29 mouse cellular contexts compared by ENCODE assay signal in the genomic region with DNA sequence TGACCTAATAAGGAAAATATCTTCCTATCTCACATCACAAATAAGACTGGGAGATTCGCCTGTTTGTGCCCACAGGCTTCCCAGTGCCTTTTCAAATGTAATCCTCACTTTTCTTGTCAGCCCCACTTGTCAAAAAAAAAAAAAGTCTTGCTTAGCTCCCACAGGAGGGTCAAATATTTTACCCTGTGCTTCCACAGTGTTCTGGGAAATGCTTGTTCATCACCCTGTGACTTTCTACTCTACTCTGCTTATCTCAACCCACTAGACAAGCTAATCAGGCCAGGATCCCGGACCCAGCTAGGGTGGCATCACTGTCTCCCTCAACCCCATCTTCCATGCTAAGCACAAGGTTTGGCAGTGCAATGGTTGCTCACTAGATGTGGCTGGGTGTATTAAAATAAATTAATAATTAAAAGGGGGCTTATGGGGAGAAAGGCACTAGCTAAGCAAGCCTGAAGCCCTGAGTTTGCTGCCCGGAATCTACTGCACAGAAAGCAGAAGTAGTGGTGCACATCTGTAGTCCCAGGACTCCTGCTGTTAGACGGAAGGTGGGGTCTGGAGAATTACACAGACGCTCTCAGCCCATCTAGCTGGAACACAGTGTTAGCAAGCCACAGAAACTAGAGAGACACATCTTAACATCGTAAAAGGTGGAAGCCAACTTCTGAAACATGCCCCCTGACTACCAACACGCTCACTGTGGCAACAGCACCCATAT. TPM values are rescaled to one million over a fixed set of nuclear protein-coding genes. Genes with fewer than 3 reads are reported as not detected.
DNase-seq lines count a peak whose midpoint lies in the region; ATAC-seq lines count a peak whose summit lies in the region.
"Had no signal": no experiment of that assay in that cellular context is flagged by ENCODE, and none has a peak within 500 bp of the region (broad histone marks: within the 10 kb centered on the region; RNA-seq: fewer than 3 reads in every experiment).

No protein-coding gene starts in this region.

- DNase-seq in heart, postnatal 25 days (ENCODE audit: low spot score): no peak
- peak; percentile 37 for DNase-seq in midbrain, embryonic 11.5 days (ENCODE audit: low spot score, missing footprints)
- no peak for DNase-seq in spleen, adult 18-20 months
- no peak for DNase-seq in liver, embryonic 11.5 days (ENCODE audit: low spot score)
- DNase-seq: adrenal gland, adult 2 months; adrenal gland, postnatal 36 days; cerebellum, adult 18-20 months; cerebellum, postnatal 10 days; gastrocnemius, postnatal 10 days; kidney, adult 9 months; kidney, postnatal 14 days; layer of hippocampus, adult 9-11 months; liver; lung, postnatal 10 days; right cerebral cortex, postnatal 4 days; thymus, adult 18-20 months; thymus, postnatal 25 days had no signal

- H3K27ac ChIP-seq in heart, embryonic 13.5 days (replicated peaks): 0 out of 2 replicates have a peak overlapping the region, but pooled peaks have one; percentile 21
- H3K27ac ChIP-seq in midbrain, embryonic 11.5 days (ENCODE audit: low read depth, low read length): no peak overlapping the region
- no peak overlapping the region for H3K27ac ChIP-seq in midbrain, embryonic 15.5 days
- H3K27ac ChIP-seq in stomach, embryonic 16.5 days (ENCODE audit: low read length): peak overlapping the region; percentile 25
- H3K27ac ChIP-seq in liver, embryonic 11.5 days (ENCODE audit: low read depth, low read length): no peak overlapping the region
- H3K27ac ChIP-seq: forebrain, embryonic 13.5 days; hindbrain, embryonic 10.5 days; liver, embryonic 15.5 days; midbrain, embryonic 13.5 days; neural tube, embryonic 15.5 days had no signal

- 56% methylated on average over 7 of the region's 7 CpGs for WGBS in heart, embryonic 13.5 days
- 77% methylated on average over 7 of the region's 7 CpGs for WGBS in midbrain, embryonic 11.5 days
- WGBS in midbrain, embryonic 15.5 days: 86% methylated on average over 7 of the region's 7 CpGs
- WGBS in stomach, embryonic 16.5 days: 79% methylated on average over 7 of the region's 7 CpGs
- 48% methylated on average over 7 of the region's 7 CpGs for WGBS in liver, embryonic 11.5 days

- H3K27me3 ChIP-seq in heart, embryonic 13.5 days (replicated peaks): no peaks in the 10 kb centered on the region
- H3K27me3 ChIP-seq in midbrain, embryonic 11.5 days (ENCODE audit: control insufficient read depth, insufficient read depth, low read length): no peaks in the 10 kb centered on the region
- no peaks in the 10 kb centered on the region for H3K27me3 ChIP-seq in midbrain, embryonic 15.5 days (replicated peaks)
- H3K27me3 ChIP-seq in stomach, embryonic 16.5 days (ENCODE audit: control insufficient read depth, insufficient read depth, low read length): no peaks in the 10 kb centered on the region
- no peaks in the 10 kb centered on the region for H3K27me3 ChIP-seq in liver, embryonic 11.5 days (replicated peaks; ENCODE audit: control insufficient read depth, insufficient read depth, low read length)
- H3K27me3 ChIP-seq: forebrain, embryonic 13.5 days; liver, embryonic 15.5 days; megakaryocyte, embryonic 14.5 days; midbrain, embryonic 13.5 days; neural tube, embryonic 15.5 days had no signal

- H3K4me2 ChIP-seq in heart, embryonic 13.5 days: no peak overlapping the region
- H3K4me2 ChIP-seq in midbrain, embryonic 11.5 days: no peak overlapping the region
- no peak overlapping the region for H3K4me2 ChIP-seq in midbrain, embryonic 15.5 days
- H3K4me2 ChIP-seq in stomach, embryonic 16.5 days (ENCODE audit: low read depth, low read length): no peak overlapping the region
- H3K4me2 ChIP-seq in liver, embryonic 11.5 days: no peak overlapping the region
- H3K4me2 ChIP-seq: forebrain, embryonic 13.5 days; liver, embryonic 15.5 days; midbrain, embryonic 13.5 days; neural tube, embryonic 15.5 days had no signal

- no peaks in the 10 kb centered on the region for H3K36me3 ChIP-seq in heart, embryonic 13.5 days
- no peaks in the 10 kb centered on the region for H3K36me3 ChIP-seq in midbrain, embryonic 11.5 days (ENCODE audit: control insufficient read depth, insufficient read depth, low read length)
- H3K36me3 ChIP-seq in midbrain, embryonic 15.5 days (replicated peaks): no peaks in the 10 kb centered on the region
- H3K36me3 ChIP-seq in stomach, embryonic 16.5 days (ENCODE audit: control insufficient read depth, insufficient read depth, low read length): no peaks in the 10 kb centered on the region
- H3K36me3 ChIP-seq in liver, embryonic 11.5 days (ENCODE audit: control insufficient read depth, insufficient read depth, low read length): no peaks in the 10 kb centered on the region
- H3K36me3 ChIP-seq: hindbrain, embryonic 10.5 days; liver, embryonic 15.5 days; midbrain, embryonic 13.5 days; neural tube, embryonic 15.5 days had no signal

- no peaks in the 10 kb centered on the region for H3K9me3 ChIP-seq in heart, embryonic 13.5 days
- no peaks in the 10 kb centered on the region for H3K9me3 ChIP-seq in midbrain, embryonic 11.5 days (ENCODE audit: control insufficient read depth, low read length)
- no peaks in the 10 kb centered on the region for H3K9me3 ChIP-seq in midbrain, embryonic 15.5 days
- H3K9me3 ChIP-seq in stomach, embryonic 16.5 days (replicated peaks; ENCODE audit: control insufficient read depth, low read length): no peaks in the 10 kb centered on the region
- H3K9me3 ChIP-seq in liver, embryonic 11.5 days (ENCODE audit: control insufficient read depth, low read length): no peaks in the 10 kb centered on the region
- H3K9me3 ChIP-seq: forebrain, embryonic 13.5 days; hindbrain, embryonic 10.5 days; liver, embryonic 15.5 days; megakaryocyte, embryonic 14.5 days; midbrain, embryonic 13.5 days; neural tube, embryonic 15.5 days had no signal

- intact Hi-C loops in heart, postnatal 25 days (cut with DNase I): no loop called here

- H3K4me1 ChIP-seq in heart, embryonic 13.5 days: peaks cover 40% of the 10 kb centered on the region
- H3K4me1 ChIP-seq in midbrain, embryonic 11.5 days (ENCODE audit: control insufficient read depth, insufficient read depth, low read length): peaks cover 6% of the 10 kb centered on the region
- H3K4me1 ChIP-seq in midbrain, embryonic 15.5 days: peaks cover 15% of the 10 kb centered on the region; the same call in 1 of the 2 replicates
- H3K4me1 ChIP-seq in stomach, embryonic 16.5 days (ENCODE audit: control insufficient read depth, insufficient read depth, low read length): peaks cover 3% of the 10 kb centered on the region; the same call in 1 of the 2 replicates
- H3K4me1 ChIP-seq in liver, embryonic 11.5 days (replicated peaks; ENCODE audit: control insufficient read depth, insufficient read depth, low read length): no peaks in the 10 kb centered on the region; the same call in 1 of the 2 replicates
- H3K4me1 ChIP-seq: liver, embryonic 15.5 days had no signal

- no peak overlapping the region for H3K4me3 ChIP-seq in heart, embryonic 13.5 days
- H3K4me3 ChIP-seq in midbrain, embryonic 11.5 days (ENCODE audit: low read depth, low read length): no peak overlapping the region
- no peak overlapping the region for H3K4me3 ChIP-seq in midbrain, embryonic 15.5 days
- H3K4me3 ChIP-seq in stomach, embryonic 16.5 days (replicated peaks; ENCODE audit: low read length): no peak overlapping the region
- no peak overlapping the region for H3K4me3 ChIP-seq in liver, embryonic 11.5 days (ENCODE audit: low read depth, low read length)
- H3K4me3 ChIP-seq: forebrain, embryonic 13.5 days; hindbrain, embryonic 10.5 days; liver, embryonic 15.5 days; megakaryocyte, embryonic 14.5 days; midbrain, embryonic 13.5 days; neural tube, embryonic 15.5 days had no signal

- no peak for ATAC-seq in heart, embryonic 13.5 days (ENCODE audit: extremely low read depth, insufficient number of reproducible peaks, low FRiP score, low TSS enrichment)
- no peak for ATAC-seq in midbrain, embryonic 11.5 days (ENCODE audit: low FRiP score)
- no peak for ATAC-seq in midbrain, embryonic 15.5 days (replicated peaks)
- ATAC-seq in granulocyte monocyte progenitor cell, adult 5-6 weeks (replicated peaks; ENCODE audit: poor library complexity, severe bottlenecking): peak; percentile 80
- no peak for ATAC-seq in stomach, embryonic 16.5 days (ENCODE audit: insufficient read depth, low FRiP score)
- ATAC-seq in liver, embryonic 11.5 days (replicated peaks; ENCODE audit: low FRiP score): no peak
- ATAC-seq: activated CD4-positive, CD25-positive, alpha-beta regulatory T cell, adult 4 months; forebrain, embryonic 13.5 days; hindbrain, embryonic 16.5 days; midbrain, embryonic 13.5 days had no signal

- no peak overlapping the region for H3K9ac ChIP-seq in heart, embryonic 13.5 days
- H3K9ac ChIP-seq in midbrain, embryonic 11.5 days (ENCODE audit: low read length): no peak overlapping the region
- no peak overlapping the region for H3K9ac ChIP-seq in midbrain, embryonic 15.5 days
- H3K9ac ChIP-seq in stomach, embryonic 16.5 days (ENCODE audit: low read length): no peak overlapping the region
- no peak overlapping the region for H3K9ac ChIP-seq in liver, embryonic 11.5 days (ENCODE audit: low read depth, low read length)
- H3K9ac ChIP-seq: forebrain, embryonic 13.5 days; liver, embryonic 15.5 days; midbrain, embryonic 13.5 days; neural tube, embryonic 15.5 days had no signal

RNA-seq across cellular contexts. Expression of gene Ssr3, which starts 46.2 kb away (rescaled TPM):
- 200 and 212 TPM in 2 replicates for polyA plus RNA-seq in heart, embryonic 13.5 days (2015; fragmentation: Nextera tagmentation; extraction: Ambion mirVana)
- total RNA-seq in heart, postnatal 25 days (2021): 100 to 1,000 TPM; 117 to 128 TPM
- polyA plus RNA-seq in midbrain, embryonic 11.5 days (2014; fragmentation: Nextera tagmentation; extraction: Ambion mirVana): 295 and 322 TPM in 2 replicates
- 153 and 154 TPM in 2 replicates for polyA plus RNA-seq in midbrain, embryonic 15.5 days (2015; fragmentation: Nextera tagmentation; extraction: Ambion mirVana)
- total RNA-seq in granulocyte monocyte progenitor cell, adult 5-6 weeks (2014; fragmentation: Nextera tagmentation): 316 and 354 TPM in 2 replicates
- total RNA-seq in granulocyte monocyte progenitor cell, adult 5-6 weeks (2017): 429 and 473 TPM in 2 replicates
- polyA plus RNA-seq in stomach, embryonic 16.5 days (2015; fragmentation: Nextera tagmentation; extraction: Ambion mirVana): 327 and 337 TPM in 2 replicates
- 228 and 245 TPM in 2 replicates for polyA plus RNA-seq in liver, embryonic 11.5 days (2014; fragmentation: Nextera tagmentation; extraction: Ambion mirVana)

Comparison
In these comparisons a context has a peak if more than half of its experiments do, and no peak if none do; other contexts are left out.
1. H3K27ac ChIP-seq: peak in heart, embryonic 13.5 days (single experiment) and stomach, embryonic 16.5 days (single experiment); none in midbrain, embryonic 11.5 days (single experiment), midbrain, embryonic 15.5 days (single experiment) and liver, embryonic 11.5 days (single experiment).